Mouse (Mus musculus) T-helper 1 cell (primary cell): ENCODE data around the gene Ggt5.
"Not testable (repeated sequence)": the region's sequence is repeated elsewhere in the genome, so short reads cannot be mapped to it uniquely, and the experiment has no call there.

Experiments used
- in situ Hi-C: fragments of 300-600 bp; cut with MboI, MseI; formaldehyde crosslinking; loops from one replicate; pipeline ENCODE4 v1.15.1; 2025; ENCODE audit warnings: high pct_unique_total_duplicates

Ggt5 gene

DNA sequence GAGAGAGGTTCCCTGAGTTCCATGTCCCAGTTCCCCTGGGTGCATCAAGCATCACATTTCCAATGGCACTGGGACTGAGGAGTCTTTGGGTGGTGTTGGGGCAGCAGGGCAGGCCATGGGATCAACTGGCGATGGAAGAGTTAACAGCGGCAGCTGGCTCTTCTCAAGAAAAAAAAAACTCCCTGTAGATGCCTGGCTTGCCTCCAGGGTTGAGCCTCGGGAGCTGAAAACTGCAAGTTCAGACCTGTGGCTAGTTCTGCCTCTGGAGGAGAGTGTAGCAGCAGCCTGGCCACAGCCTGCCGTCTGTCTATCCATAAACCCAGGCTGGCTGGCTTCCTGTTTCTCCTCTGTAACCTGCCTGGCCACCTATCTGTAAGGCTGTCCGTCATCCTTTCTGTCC is at the start of gene Ggt5:
TSS of gene Ggt5 (plus strand) at position 212 of the 400 bp plus-strand sequence.
- in situ Hi-C loops: loop anchor here (5.0 kb wide), 1 partner anchor 48 kb away; no protein-coding TSS in a partner anchor

DNA sequence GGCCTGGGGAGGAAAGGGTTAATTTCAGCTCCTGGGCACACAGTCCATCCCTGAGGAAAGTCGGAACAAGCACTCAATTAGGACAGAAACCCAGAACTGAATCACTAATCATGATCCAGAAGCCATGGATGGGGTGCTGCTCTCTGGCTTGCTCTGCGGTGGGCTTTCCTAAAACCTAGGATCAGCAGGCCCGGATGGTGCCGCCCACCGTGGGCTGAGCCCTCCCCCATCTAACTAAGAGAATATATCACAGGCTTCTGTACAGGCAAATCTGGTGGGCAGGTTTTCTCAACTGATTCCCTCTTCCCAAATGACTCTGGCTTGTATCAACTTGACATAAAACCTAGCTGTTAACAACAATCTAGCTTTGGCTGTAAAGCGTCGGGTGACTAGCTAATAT is 41.2 kb upstream of the Ggt5 start:
- in situ Hi-C loops: no loop called here

DNA sequence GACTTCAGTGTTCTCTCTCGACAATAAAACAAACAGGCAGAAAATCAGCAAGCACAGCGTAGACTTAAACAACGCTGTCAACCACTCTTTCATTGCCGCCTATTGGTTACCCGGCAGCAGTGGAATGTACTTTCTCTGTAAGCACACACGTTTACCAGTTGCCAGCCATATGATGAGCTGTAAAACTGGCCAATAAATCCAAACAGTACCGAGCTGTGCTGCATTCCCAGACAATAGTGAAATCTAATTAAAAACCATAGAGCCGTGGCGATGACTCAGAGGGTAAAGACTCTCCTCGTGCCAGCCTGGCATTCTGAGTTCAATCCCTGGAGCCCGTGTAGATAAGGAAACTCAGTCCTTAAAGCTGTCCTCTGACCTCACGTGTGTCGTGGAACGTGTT is 40.7 kb upstream of the Ggt5 start:
- in situ Hi-C loops: no loop called here

DNA sequence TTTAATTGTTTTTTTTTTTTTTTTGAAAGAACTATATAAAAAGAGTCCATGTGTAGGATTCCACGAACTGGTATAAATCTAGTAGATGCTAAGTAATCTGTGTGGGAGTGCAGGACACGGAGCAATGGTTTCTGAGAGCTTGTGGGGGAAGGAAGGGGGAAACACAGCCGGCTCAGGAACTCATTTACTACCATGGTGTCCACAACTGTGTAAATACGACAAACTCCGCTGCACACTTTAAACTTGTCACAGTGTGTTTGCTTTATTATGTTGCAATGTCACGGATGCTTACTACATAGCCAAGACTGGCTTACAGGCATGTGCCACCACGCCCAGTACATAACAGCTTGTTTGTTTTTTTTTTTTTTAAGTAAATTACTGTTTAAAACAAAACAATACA is 39.3 kb upstream of the Ggt5 start:
- in situ Hi-C loops: no loop called here

DNA sequence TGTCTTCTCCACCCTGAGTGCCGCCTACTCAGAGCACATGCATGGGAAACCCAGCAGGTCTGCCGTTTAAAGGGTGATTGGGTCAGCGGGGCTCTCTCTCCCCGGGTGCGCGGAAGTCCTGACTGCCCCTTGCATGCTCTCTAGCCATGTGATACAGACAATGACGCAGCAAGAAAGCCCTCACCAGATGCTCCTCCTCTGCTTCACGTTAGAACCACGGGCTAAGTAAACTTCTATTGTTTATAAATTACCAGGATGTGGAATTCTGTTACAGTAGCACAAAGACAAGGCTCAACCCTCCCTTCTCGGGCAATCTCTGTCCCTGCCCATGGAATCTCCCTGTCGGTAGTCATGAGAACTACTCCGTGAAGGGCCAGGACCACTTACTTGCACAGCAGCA is 38.0 kb upstream of the Ggt5 start:
- in situ Hi-C loops: no loop called here

DNA sequence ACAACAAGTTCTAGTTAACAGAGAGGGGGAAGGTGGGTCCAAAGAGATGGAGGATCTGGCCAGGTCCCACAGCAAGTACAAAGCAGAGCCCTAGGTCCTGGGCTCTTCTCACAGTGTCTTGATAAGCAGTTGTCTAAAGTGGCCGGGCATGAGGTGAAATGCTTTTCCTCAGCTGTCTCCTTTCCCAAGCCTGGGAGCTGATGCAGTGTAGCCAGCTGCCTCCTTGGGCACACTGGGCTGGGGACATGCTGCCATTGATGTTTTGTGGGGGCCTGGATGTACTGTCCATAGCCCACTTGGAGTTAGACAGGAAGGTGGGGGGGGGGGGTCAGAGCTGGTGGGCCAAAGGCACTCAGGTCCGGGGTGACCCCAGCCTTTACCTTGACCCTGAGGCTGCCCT is 37.0 kb upstream of the Ggt5 start:
- in situ Hi-C loops: no loop called here

DNA sequence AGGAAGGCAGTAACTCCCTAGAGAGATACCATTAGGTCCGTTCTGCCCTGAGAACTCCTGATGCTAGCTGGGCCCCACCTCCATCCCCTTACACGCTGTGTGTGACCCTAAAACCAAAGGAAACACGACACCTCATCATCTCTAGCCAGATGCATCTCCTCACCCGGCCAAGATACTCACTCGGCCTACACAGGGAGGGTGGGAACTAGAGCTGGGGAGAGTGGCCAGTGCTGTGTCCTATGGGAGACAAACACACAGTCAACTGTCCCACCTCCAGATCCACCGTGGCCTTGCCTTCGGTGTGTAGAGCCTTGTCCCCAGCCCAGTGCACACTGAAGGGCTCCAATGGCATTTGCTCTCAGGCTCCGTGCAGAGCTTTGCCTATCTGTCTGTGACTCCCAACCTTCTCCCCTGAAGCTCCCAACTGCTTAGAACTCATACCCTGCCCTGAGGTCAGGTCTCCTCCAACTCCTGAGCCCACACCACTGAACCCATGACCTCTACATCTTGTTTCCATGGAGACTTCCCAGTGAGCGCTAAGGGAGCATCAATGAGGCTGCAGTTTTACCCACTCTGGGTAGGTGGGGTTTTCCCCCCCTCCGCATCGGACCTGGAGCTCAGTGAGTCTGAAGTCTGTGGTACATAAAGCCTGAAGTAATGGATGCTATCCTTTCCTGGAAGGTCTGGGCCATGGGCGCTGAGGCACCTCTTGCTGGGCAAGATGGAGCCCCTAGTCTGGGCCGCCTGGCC is 36.3 kb upstream of the Ggt5 start:
- in situ Hi-C loops: no loop called here

DNA sequence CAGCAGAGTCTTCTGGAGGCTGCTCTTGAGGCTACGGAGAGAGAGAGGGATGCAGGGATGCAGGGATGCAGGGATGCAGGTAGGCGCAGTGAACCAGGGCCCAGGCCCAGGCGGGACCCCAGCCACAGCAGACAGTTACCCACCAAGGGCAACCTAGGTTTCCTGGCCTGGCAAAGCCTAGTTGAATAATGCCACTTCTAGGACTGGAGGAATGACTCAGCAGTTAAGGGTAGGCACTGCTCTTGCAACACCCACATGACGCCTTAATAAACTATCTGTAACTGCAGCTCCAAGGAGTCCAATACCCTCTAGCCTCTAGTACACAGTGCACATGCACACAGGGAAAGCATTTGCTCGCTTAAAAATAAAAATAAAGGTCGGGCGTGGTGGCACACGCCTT is 35.0 kb upstream of the Ggt5 start:
- in situ Hi-C loops: no loop called here

DNA sequence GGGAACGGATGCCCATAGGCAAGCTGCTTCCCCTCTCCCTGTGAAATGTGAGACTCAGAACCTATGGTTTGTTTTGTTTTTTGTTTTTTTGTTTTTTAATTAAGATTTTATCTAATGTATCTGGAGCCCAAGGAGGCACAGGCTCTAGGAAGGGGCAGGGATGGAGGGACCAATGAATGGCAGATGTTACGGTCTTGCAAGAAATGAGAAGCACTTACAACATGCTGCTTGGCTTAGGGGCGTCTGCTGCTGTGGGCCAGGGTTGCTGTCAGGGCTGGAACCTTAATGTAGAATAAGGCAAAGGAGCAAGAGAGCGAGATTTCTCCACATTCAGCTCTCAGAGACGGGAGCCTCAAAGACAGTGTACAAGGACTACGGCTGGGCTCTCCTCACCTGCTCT is 33.6 kb upstream of the Ggt5 start:
- in situ Hi-C loops: no loop called here

DNA sequence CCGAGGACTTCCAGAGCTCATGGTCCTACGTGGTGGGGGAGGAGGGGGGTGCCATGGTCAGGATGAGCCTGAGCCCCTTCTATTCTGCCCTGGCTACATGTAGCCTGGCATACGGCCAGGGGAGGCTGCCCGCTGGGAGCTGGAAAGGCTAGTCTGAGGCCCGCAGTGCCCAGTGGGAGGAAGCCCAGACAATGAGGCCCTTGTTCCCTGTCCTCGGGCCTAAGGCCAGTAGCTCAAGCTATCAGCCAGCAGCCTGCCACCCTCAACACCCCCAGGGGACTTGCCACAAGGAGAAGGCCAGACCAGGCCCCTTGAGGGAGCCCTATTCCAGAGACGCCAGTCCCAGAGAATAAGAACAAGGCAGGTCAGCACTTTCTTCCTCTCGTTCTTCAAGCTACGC is 33.1 kb upstream of the Ggt5 start:
- in situ Hi-C loops: no loop called here

DNA sequence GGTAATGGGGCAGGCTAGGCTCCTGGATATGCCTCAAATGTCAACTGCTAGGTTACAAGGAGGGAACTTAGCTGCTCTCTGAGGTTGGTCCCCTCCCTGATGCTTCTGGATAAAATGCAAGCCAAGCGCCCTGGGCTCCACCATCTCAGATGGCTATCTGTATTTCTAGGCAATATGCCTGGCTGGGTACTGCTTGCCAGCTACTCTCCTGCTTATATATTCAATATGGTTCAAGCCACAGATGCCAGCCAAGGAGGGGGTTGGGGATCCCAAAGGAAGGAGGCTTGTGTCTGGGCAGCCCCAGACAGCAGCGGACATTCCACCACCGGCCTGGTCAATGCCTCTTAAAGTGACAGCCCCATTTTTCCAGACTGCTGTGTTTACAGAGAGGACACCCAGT is 30.6 kb upstream of the Ggt5 start:
- in situ Hi-C loops: no loop called here

DNA sequence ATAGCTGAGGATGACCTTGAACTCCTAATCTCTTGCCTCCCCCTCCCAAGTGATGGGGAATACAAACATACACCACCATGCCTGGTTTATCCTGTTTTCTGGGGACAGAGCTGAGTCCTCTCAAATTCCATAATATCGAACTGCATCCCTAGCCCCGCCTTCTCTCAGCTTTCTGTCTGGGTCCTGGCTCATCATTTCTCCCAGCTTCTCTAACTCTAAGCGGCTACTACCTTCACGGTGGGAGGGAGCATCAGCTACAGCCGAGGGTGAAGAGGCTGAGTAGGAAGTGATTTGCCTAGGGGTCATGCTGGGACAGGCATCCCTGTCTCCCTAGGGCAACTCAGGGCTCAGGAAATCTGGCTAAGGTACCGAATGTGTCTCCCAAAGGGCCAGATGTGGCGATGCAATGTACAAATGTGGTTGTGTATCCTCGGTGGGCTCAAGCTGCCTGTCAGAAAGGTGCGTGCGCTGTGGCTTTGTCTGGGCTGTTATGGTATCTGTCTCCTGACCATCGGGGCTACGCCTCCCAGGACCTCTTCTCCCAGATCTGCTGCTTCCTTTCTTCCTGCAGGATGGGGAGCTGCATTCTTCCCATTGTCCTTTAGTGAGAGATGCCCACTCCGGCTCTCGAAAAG is 30.0 kb upstream of the Ggt5 start:
- in situ Hi-C loops: no loop called here

DNA sequence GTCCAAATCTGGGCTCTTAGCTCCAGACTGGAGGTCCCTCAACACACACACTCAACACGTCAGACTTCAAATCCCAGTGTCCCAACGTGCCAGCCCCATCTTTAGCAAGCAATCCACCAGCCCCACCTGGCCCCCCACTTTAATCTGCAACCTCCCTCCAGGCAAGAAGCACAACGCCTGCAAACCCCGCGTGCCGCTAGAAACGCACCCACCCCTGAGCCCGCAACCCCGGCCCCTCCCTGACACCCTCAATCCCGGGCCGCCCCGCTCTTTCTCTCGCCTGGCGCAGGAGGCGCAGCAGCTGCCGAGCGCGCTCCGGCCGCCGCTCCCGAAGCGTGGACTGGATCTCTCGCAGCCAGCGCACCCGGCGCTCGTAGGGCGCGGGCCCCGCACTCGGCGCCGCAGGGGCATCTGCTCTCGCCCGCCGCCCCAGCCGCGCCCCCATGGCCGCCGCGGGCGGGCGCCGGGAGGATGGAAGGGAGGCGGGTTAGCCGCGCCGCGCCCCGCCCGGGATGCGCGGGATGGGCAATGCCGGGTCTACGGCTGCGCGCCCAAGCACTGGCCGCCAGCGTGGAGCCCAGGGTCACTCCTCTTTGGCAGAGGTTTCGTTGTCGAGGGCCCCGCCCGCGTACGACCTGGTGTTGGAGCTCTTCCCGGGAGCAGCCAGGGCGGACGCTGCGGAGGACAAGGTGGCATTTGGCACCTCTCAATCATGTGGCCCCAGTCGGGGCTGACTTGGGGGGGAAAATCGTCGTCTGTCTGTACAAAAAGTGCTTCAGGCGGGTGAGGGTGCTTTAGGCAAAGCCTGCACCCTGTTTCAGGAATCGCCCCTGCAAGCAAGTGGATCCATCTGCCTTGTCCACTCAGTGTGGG is 29.2 kb upstream of the Ggt5 start, which contains the start of gene Lrrc75b:
TSS of gene Lrrc75b (minus strand) at position 655 of the 873 bp plus-strand sequence.
- in situ Hi-C loops: no loop called here

DNA sequence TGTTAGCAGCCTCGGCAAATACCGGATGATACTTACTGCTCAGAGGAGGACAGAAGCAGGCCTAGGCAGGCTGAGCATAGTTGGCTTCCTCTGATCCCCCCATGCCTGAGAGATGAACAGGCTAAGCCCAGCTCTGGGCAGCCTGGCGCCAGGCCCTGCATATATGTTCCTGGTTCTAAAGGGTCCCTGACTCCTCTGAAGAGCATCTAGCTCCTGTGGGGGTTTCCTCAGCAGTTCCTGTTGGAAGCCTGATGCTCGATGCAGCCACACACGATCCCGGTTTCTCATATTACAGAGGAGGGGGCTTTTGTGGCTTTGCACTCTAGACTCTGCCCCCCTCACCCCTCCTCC is 28.6 kb upstream of the Ggt5 start:
- in situ Hi-C loops: no loop called here

DNA sequence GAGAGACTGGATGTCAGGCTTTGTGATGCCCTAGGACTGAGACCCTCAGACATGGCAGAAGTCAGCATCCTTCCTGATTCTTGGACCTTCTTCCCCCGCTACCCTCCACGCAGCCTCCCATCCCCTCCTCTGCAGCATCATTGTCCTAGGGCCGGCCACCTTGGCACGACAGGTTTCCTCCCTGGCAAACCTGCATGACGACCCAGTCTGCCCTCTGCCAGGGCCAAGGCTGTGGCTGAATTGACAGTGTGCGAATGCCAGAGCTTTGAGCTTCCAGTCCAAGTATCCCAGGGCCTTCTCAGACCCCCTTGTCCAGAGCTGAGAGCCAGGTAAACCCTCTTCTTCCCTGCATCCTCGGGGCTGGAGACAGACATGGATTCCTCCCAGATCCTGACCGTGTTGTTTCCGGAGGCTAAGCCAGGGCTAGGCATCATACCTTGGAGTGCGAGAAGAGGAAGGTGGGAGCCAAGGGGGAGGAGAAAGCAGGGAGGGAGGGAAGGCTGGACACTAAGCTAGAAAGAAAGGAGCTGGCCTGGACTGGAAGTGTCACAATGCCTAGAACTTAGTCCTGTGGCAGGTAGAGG is 28.0 kb upstream of the Ggt5 start, which contains the start of gene Ggt1:
TSS of gene Ggt1 (plus strand) at position 534 of the 584 bp plus-strand sequence.
- in situ Hi-C loops: no loop called here

DNA sequence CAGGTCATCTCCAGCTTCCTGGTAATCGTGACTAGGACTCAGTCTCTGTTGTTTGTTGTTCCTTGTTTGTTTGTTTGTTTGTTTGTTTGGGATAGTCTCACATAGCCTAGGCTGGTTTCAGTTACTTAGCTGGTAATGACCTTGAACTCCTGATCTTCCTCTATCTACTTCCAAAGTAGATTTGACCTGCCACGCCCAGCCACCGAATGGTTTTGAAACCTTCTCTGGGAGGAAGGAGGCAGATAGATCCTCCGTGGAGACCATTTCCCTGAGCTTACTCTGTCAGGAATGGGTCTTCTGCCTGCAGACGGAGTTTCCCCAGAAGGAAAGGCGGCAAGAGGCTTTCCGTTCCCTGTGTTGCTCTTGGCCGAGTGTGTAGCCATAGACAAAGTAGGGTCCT is 26.5 kb upstream of the Ggt5 start:
- in situ Hi-C loops: no loop called here

DNA sequence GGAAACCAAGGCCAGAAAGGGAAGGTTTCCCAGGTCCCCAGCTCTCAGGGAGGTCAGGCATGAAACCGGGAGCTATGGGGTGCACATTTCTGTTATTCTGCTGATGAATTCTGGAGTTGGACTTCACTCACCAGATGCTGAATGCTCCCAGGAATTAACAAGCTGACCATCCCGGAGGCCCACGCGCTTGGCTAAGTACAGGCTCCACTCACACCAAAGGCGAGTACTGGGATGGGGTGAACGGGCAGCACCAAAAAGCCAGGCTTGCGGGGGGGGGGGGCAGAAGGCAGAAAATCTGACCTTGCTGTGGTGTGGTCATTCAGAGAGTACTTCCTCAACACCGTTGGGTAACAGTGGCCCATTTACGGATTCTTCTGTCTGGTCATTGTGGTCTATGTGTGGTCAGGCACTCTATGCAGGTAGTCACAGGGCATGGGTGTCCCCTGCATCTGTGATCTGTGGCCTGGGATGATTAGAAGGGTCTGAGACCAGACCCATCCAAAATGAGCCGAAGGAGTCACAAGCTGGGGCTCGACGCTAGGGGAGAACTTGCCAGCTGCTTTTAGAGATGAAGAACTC is 24.4 kb upstream of the Ggt5 start:
- in situ Hi-C loops: no loop called here

DNA sequence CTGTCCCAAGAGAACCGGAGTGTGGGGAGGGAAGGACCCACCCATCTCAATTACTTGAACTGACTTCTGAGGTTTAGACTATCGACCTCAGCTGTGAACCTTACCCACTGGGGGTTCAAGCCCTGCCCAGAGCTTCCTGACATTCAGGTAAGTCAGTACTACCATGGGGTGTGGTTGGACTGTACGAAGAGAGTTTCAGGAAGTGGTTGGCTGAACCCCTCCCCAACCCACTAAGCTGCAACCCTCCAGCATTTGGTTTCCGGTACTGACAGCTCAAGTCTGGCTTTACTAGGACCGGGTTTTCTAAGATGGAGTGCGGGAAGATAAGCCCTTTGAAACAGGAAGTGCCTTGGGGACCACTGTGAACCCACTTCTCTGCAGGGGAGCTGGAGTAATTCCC is 23.7 kb upstream of the Ggt5 start:
- in situ Hi-C loops: no loop called here

DNA sequence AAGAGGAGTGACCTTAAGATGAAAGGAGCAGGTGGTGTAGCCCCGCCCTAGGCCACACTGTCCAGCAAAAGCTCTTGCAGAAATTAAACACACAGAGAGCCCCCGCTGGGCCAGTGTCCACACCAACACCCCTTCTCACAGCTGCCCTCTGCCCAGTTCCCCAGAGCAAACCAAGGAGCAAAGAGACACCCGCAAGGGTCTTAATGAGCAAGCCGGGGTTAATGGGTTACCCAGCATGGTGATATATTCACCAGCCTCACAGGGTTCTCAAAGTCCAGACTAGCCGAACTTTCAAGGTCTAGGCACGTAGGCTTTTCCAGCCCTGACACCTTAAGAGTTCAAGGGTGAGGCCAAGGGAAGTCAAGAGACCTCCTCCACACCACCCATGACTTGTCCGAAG is 23.2 kb upstream of the Ggt5 start:
- in situ Hi-C loops: no loop called here

DNA sequence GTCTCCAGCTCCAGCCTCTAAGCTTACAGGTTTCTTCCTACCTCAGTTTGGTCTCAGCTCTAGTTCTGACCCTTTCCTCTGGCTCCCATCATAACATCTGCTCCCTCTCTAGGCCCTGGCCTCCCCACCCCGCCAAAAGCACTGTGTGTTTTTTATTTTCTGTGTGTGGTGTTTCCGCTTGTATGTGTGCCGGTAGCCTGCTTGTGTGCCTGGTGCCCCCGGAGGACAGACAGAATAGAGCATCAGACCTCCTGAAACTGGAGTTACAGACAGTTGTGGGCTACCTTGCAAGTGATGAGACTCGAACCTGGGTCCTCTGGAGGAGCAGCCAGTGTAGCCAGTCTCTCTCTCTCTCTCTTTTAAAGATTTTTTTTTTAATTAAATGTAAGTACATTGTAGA is 22.8 kb upstream of the Ggt5 start:
- in situ Hi-C loops: no loop called here

DNA sequence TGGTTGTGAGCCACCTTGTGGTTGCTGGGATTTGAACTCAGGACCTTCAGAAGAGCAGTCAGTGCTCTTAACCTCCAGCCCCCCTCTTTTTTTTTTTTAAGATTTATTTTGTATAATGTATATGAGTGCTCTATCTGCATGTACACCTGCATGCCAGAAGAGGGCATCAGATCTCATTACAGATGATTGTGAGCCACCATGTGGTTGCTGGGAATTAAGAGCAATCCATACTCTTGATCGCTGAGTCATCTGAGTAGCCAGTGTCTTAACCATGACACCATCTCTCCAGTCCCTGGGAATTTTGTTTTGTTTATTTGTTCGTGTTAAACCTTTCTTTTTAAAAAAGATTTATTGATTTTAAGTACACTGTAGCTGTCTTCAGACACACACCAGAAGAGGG is 22.4 kb upstream of the Ggt5 start:
- in situ Hi-C loops: not testable (repeated sequence)

DNA sequence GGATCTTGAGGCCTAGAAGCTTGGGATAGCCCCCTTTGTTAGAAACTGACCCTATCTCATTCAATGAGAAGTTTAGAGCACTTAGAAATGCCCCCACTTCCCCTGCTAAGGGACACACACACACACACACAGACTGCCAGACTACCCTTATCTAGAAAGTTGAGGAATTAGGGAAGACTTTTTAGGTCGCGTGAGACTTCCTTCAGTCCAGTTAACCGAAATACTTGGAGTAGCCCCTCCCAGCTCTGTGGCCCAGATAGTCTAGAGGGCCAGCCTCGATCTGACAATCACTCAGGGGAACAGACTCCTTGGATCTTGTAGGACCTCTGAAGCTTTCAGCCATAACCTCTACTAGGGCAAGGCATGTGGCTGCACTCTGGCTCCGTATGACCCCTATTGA is 21.1 kb upstream of the Ggt5 start:
- in situ Hi-C loops: no loop called here
